Mouse (Mus musculus): Measurements from ENCODE around the gene Krt17. TPM values are rescaled to one million over a fixed set of nuclear protein-coding genes. Genes with fewer than 3 reads are reported as not detected.

The Krt17 gene
- polyA plus RNA-seq (2015; fragmentation: Illumina TruSeq; extraction: RNeasy Lipid Tissue Mini Kit (QIAGEN cat#74804); ENCODE audit: insufficient read depth, low read depth, low replicate concordance), result not detected

DNA sequence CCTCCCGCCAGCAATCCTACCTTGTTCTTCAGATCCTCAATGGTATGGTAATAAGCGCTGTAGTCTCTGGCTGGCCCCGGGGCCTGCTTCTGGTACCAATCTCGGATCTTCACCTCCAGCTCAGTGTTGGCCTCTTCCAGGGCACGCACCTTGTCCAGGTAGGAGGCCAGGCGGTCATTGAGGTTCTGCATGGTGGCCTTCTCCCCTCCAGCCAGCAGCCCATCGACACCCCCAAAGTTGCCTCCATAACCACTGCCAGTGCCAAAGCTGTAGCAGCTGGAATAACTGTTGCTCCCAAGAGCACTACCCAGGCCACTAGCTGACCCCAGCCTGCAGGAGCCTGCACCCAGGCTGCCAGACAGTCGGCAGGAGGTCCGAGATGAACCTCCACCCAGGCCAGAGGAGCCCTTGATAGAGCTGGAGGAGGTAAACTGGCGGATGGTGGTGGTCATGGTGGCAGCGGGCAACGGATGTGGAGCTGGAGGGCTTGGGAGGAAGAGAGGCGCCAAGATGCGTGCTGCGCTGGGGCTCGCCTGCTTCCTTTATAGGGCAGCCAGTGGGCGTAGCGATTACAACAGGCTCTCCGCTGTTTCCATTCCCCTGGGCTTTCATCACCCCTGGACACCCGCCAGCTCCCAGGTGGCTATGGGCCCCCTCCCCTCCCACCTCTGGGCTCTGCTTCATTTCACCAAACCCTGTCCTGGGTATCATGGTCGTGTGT, at the start of gene Krt17:
Gene Krt17 (minus strand): TSS at position 516 of the 721 bp plus-strand sequence.

DNA sequence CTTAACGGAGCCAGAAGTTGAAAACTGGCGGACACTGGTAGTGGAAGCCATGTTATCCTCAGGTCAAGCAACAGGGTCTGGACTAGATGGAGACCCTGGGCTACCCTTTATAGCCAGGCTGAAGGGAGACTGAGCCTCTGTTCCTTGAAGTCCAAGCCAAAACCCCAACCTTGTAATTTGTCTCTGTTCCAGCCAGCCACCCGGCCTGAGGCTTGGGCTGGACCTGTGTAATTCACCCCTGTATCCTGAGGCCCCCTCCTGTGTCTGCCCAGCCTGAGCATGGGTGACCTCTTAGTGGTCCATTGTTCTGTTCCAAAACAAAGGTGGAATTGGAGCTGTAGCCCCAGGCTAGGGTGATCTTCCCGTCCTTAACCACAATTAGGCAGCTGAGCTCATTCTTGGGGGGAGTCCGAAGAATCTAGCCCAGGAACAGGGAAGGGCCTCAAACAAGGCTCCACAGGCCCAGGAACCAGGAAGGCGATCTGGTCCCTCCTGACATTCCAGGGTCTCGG, 9.0 kb upstream of the Krt17 start, which contains the start of gene Krt42:
Gene Krt42 (minus strand): TSS at position 51 of the 512 bp plus-strand sequence.

DNA sequence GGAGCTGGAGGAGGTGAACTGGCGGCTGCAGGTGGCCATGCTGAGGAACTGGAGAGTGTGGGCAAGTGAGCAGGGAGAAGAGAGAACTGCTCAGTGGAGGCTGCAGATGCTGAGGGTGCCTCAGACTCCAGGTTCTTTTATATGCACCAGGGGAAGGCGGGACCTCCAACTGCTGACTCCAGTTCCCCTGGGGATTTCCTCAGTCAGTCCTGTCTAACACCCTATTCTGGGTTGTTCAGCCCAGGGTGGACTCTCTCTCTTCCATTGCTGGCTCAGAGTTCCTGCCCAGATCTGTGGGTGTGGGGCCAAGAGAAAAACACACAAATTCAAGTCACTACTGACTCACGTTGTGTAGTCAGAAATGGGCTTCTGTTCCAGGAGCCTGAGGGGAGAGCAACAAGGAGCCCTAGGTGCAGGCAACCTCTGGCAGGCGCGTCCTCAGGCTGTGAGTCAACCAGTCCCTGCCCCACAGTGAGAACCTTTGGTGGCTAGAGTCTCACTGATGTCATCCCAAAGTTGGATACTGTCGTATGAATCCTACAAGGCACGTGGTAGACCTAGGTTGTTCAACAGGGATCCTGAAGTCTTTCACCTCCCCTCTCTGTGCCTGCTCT, 11.9 kb downstream of the Krt17 start, which contains the start of gene Krt16:
Gene Krt16 (minus strand): TSS at position 51 of the 614 bp plus-strand sequence.

DNA sequence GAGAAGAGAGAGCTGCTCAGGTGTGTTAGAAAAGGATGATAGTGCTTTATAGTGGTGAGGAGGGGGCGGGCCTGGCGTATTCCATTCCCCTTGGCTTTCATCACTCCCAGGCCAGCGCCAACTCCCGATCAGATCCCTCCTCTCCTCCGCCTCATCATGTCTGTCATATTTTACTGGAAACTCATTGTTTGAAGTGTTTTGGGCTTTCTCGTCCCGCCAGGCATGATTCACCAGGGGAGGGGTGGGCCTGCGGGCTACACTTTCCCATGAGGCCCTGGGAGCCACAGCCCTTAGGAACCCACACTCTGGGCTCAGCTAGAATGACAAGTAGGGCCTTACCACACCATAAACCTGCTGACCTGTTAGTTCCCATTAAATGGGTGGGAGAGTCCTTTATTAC, 53.3 kb downstream of the Krt17 start, which contains the start of gene Krt14:
Gene Krt14 (minus strand): TSS at position 51 of the 400 bp plus-strand sequence.

Other genes with a start within 250 kb of the Krt17 start
- gene Krt33a, start 244.8 kb downstream of the Krt17 start, polyA plus RNA-seq (2015; fragmentation: Illumina TruSeq; extraction: RNeasy Lipid Tissue Mini Kit (QIAGEN cat#74804); ENCODE audit: insufficient read depth, low read depth, low replicate concordance), result not detected
- not detected for gene Krt33b, start 231.2 kb downstream of the Krt17 start, polyA plus RNA-seq (2015; fragmentation: Illumina TruSeq; extraction: RNeasy Lipid Tissue Mini Kit (QIAGEN cat#74804); ENCODE audit: insufficient read depth, low read depth, low replicate concordance)
- gene Krt34, start 219.5 kb downstream of the Krt17 start, polyA plus RNA-seq (2015; fragmentation: Illumina TruSeq; extraction: RNeasy Lipid Tissue Mini Kit (QIAGEN cat#74804); ENCODE audit: insufficient read depth, low read depth, low replicate concordance), result not detected
- not detected for gene Krt31, start 210.5 kb downstream of the Krt17 start, polyA plus RNA-seq (2015; fragmentation: Illumina TruSeq; extraction: RNeasy Lipid Tissue Mini Kit (QIAGEN cat#74804); ENCODE audit: insufficient read depth, low read depth, low replicate concordance)
- gene Krt32, start 172.8 kb downstream of the Krt17 start, polyA plus RNA-seq (2015; fragmentation: Illumina TruSeq; extraction: RNeasy Lipid Tissue Mini Kit (QIAGEN cat#74804); ENCODE audit: insufficient read depth, low read depth, low replicate concordance), result not detected
- not detected for gene Krt35, start 164.8 kb downstream of the Krt17 start, polyA plus RNA-seq (2015; fragmentation: Illumina TruSeq; extraction: RNeasy Lipid Tissue Mini Kit (QIAGEN cat#74804); ENCODE audit: insufficient read depth, low read depth, low replicate concordance)
- not detected for gene Krt36, start 155.4 kb downstream of the Krt17 start, polyA plus RNA-seq (2015; fragmentation: Illumina TruSeq; extraction: RNeasy Lipid Tissue Mini Kit (QIAGEN cat#74804); ENCODE audit: insufficient read depth, low read depth, low replicate concordance)
- gene Krt13, start 139.5 kb downstream of the Krt17 start, polyA plus RNA-seq (2015; fragmentation: Illumina TruSeq; extraction: RNeasy Lipid Tissue Mini Kit (QIAGEN cat#74804); ENCODE audit: insufficient read depth, low read depth, low replicate concordance), result not detected
- gene Krt15, start 125.1 kb downstream of the Krt17 start, polyA plus RNA-seq (2015; fragmentation: Illumina TruSeq; extraction: RNeasy Lipid Tissue Mini Kit (QIAGEN cat#74804); ENCODE audit: insufficient read depth, low read depth, low replicate concordance), result not detected
- gene Krt19, start 112.4 kb downstream of the Krt17 start, polyA plus RNA-seq (2015; fragmentation: Illumina TruSeq; extraction: RNeasy Lipid Tissue Mini Kit (QIAGEN cat#74804); ENCODE audit: insufficient read depth, low read depth, low replicate concordance), result 42.4 TPM
- gene Krt9, start 67.8 kb downstream of the Krt17 start, polyA plus RNA-seq (2015; fragmentation: Illumina TruSeq; extraction: RNeasy Lipid Tissue Mini Kit (QIAGEN cat#74804); ENCODE audit: insufficient read depth, low read depth, low replicate concordance), result not detected
- gene Krt14, start 53.5 kb downstream of the Krt17 start, polyA plus RNA-seq (2015; fragmentation: Illumina TruSeq; extraction: RNeasy Lipid Tissue Mini Kit (QIAGEN cat#74804); ENCODE audit: insufficient read depth, low read depth, low replicate concordance), result 1.7 TPM
- gene Krt16, start 12.1 kb downstream of the Krt17 start, polyA plus RNA-seq (2015; fragmentation: Illumina TruSeq; extraction: RNeasy Lipid Tissue Mini Kit (QIAGEN cat#74804); ENCODE audit: insufficient read depth, low read depth, low replicate concordance), result not detected
- gene Krt42, start 8.8 kb upstream of the Krt17 start, polyA plus RNA-seq (2015; fragmentation: Illumina TruSeq; extraction: RNeasy Lipid Tissue Mini Kit (QIAGEN cat#74804); ENCODE audit: insufficient read depth, low read depth, low replicate concordance), result not detected
- 260 TPM for gene Eif1, start 58.9 kb upstream of the Krt17 start, polyA plus RNA-seq (2015; fragmentation: Illumina TruSeq; extraction: RNeasy Lipid Tissue Mini Kit (QIAGEN cat#74804); ENCODE audit: insufficient read depth, low read depth, low replicate concordance)
- not detected for gene Gast, start 73.4 kb upstream of the Krt17 start, polyA plus RNA-seq (2015; fragmentation: Illumina TruSeq; extraction: RNeasy Lipid Tissue Mini Kit (QIAGEN cat#74804); ENCODE audit: insufficient read depth, low read depth, low replicate concordance)
- gene Hap1, start 95.1 kb upstream of the Krt17 start, polyA plus RNA-seq (2015; fragmentation: Illumina TruSeq; extraction: RNeasy Lipid Tissue Mini Kit (QIAGEN cat#74804); ENCODE audit: insufficient read depth, low read depth, low replicate concordance), result 10.5 TPM
- 26.4 TPM for gene Jup, start 136.7 kb upstream of the Krt17 start, polyA plus RNA-seq (2015; fragmentation: Illumina TruSeq; extraction: RNeasy Lipid Tissue Mini Kit (QIAGEN cat#74804); ENCODE audit: insufficient read depth, low read depth, low replicate concordance)
- 14.3 TPM for gene P3h4, start 153.8 kb upstream of the Krt17 start, polyA plus RNA-seq (2015; fragmentation: Illumina TruSeq; extraction: RNeasy Lipid Tissue Mini Kit (QIAGEN cat#74804); ENCODE audit: insufficient read depth, low read depth, low replicate concordance)
- 7.2 TPM for gene Fkbp10, start 154.7 kb upstream of the Krt17 start, polyA plus RNA-seq (2015; fragmentation: Illumina TruSeq; extraction: RNeasy Lipid Tissue Mini Kit (QIAGEN cat#74804); ENCODE audit: insufficient read depth, low read depth, low replicate concordance)
- gene Nt5c3b, start 180.8 kb upstream of the Krt17 start, polyA plus RNA-seq (2015; fragmentation: Illumina TruSeq; extraction: RNeasy Lipid Tissue Mini Kit (QIAGEN cat#74804); ENCODE audit: insufficient read depth, low read depth, low replicate concordance), result 17.9 TPM
- gene Klhl10, start 180.9 kb upstream of the Krt17 start, polyA plus RNA-seq (2015; fragmentation: Illumina TruSeq; extraction: RNeasy Lipid Tissue Mini Kit (QIAGEN cat#74804); ENCODE audit: insufficient read depth, low read depth, low replicate concordance), result not detected
- 2.5 TPM for gene Klhl11, start 211.7 kb upstream of the Krt17 start, polyA plus RNA-seq (2015; fragmentation: Illumina TruSeq; extraction: RNeasy Lipid Tissue Mini Kit (QIAGEN cat#74804); ENCODE audit: insufficient read depth, low read depth, low replicate concordance)

Data from pancreas, adult 10 weeks (tissue).